Mouse (Mus musculus) spleen, adult 2 months (tissue): ENCODE measurements around the gene Zfp422.
"Not testable (repeated sequence)": the region's sequence is repeated elsewhere in the genome, so short reads cannot be mapped to it uniquely, and the experiment has no call there.

Experiments
- CTCF ChIP-seq: fragments of 200-500 bp; IDR thresholded peaks from 2 replicates; pipeline ENCODE4 v1.5.1; 2011; ENCODE audit warnings: mild to moderate bottlenecking, inconsistent platforms; ENCODE audit not compliant: insufficient read depth, insufficient read length, insufficient replicate concordance; ENCODE audit errors: extremely low read depth
- POLR2A ChIP-seq: fragments of 200-500 bp; IDR thresholded peaks from 2 replicates; pipeline ENCODE4 v1.6.1; 2011; ENCODE audit warnings: low read depth, low read length, inconsistent platforms

DNA sequence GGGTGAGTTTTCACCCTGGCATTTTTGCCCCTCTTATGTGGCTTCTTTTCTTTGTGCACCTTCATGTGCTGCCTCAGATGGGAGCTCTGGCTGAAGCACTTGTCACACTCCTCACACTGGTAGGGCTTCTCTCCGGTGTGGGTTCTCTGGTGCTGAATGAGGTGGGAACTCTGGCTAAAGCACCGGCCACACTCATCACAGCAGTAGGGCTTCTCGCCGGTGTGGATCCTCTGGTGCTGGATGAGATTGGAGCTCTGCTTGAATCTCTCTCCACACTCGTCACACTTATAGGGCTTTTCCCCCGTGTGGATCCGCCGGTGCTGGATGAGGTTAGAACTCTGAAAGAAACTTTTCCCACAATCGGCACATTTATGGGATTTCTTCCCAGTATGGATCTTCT, 2.4 kb downstream of the Zfp422 start:
- not testable (repeated sequence) for TF ChIP-seq POLR2A, CTCF
